Mouse (Mus musculus) retina, postnatal 1 day (tissue): Measurements from ENCODE around the gene Mettl24.
A peak's percentile ranks its signal among the peaks of the same experiment; 100 is the strongest.
"Not testable (repeated sequence)": the region's sequence is repeated elsewhere in the genome, so short reads cannot be mapped to it uniquely, and the experiment has no call there.

Experiments
- DNase-seq: peaks from one replicate; pipeline ENCODE4 v3.0.0-alpha.2; 2012

Mettl24 gene

DNA sequence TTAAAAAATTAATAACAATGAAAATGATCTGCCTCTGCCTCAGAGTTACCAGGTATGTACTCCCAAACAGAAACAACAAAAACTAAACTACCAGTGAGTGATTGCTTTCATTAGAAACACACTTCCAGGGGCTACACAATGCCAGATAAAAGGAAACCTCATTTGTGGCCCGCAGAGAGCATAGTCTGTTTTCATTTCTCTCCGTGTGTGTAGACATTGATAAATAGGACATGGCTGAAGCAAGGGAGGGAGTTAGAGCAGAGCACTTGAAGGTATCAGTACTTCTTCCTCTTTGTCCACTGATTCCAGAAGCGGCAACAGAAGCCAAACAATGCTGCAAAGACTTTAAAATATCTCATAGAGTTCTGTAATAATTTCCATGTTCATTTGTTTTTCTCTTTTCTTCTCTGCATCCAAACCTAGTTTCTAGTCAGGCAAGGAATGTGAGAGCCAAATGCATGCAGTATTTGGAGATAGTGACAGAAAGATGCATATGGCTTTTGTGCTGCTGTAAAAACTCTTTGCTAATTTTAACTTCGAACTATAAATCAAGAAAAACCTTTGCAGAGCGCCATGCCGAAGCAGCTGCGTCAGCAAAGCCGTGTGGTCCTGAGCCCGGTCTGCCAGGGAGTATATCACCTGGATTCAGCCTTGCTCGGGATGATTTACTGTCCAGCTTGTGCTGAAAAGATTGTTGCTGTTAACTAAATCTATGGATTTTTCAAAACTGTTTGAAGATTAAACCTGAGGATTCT lies 67.4 kb downstream of the Mettl24 start:
- no peak for DNase-seq

GRCm38 (mm10) chr10:40751157-40751556 lies 68.1 kb downstream of the Mettl24 start:
- DNase-seq: no peak

DNA sequence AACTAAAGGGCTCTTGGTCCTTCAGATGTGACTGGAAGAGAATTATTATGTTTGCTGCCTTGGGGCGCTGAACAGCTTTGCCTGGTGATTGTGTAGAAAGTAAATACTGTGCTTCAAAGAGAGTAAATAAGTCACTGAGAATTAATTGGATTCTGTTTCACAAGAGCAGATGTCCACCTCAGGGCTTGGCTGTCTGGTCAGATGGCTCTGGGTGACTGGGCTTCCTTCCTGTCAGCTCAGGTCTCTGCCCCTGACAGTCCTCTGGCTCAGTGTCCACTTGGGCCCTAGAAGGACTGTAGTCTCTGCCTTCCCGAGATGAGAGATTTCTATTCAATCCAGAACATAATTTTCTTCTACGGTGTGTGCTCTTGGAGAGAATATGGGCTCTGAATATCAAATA lies 70.0 kb downstream of the Mettl24 start:
- peak; percentile 24 for DNase-seq

GRCm38 (mm10) chr10:40758171-40759010 lies 75.3 kb downstream of the Mettl24 start:
- DNase-seq: no peak

DNA sequence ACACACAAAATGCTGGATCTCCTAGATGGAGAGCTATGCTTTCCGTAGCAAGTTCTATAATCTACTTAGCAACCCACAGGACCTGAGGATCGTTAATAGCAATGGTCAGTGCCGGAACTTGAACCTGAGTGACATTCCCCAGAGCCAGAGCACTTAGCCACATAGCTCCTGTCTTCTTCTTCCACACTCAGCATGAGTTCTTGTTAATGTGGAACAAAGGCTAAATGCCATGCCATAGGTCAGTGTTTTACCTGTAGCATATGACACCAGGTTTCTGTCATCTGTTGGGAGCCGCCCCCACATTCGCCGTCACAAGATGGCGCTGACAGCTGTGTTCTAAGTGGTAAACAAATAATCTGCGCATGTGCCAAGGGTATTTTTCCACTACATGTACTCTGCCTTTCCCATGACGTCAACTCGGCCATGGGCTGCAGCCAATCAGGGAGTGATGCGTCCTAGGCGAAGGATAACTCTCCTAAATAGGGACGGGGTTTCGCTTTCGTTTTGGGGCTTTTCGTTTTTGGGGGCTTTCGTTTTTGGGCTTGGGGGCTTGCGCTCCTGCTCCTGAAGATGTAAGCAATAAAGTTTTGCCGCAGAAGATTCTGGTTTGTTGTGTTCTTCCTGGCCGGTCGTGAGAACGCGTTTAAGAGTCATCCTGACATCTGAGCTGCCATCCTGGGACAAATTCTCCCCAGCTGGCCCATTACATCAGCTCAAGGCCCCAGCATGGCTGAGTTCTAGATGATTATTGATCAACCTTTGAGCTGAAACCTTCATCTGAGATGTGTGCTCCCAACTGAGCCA lies 76.5 kb downstream of the Mettl24 start:
- not testable (repeated sequence) for DNase-seq

- DNase-seq: no peak
Measured at GRCm38 (mm10) chr10:40760195-40761009, 77.3 kb downstream of the Mettl24 start.

GRCm38 (mm10) chr10:40761010-40761752 lies 78.1 kb downstream of the Mettl24 start:
- DNase-seq: no peak

- DNase-seq: no peak
Measured at GRCm38 (mm10) chr10:40762624-40763023, 79.5 kb downstream of the Mettl24 start.

GRCm38 (mm10) chr10:40763084-40763720 lies 80.1 kb downstream of the Mettl24 start:
- no peak for DNase-seq

- DNase-seq: peak; percentile 31
Measured at GRCm38 (mm10) chr10:40772266-40772665, 89.2 kb downstream of the Mettl24 start.

GRCm38 (mm10) chr10:40775151-40775550 lies 92.1 kb downstream of the Mettl24 start:
- DNase-seq: no peak

DNA sequence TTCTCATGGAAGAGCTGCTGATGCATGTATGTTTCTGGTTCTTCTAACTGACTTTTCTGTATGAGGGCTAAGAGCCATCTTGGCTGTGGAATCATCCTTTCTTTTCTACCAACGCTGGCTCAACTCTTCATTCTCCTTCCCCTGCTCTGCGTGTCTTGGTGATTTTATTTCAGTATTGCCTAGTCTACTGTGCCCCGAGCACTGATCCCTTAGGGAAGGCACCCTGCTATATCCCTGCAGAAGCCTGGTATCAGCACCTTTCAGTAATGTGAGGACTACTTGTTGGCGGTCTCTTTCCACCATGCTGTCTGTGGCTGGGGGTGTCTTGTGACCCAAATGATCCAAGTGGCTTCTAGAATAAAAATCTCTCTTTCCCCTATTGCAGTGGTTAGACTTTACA lies 92.6 kb downstream of the Mettl24 start:
- no peak for DNase-seq

GRCm38 (mm10) chr10:40777171-40777570 lies 94.1 kb downstream of the Mettl24 start:
- no peak for DNase-seq

- DNase-seq: no peak
Measured at GRCm38 (mm10) chr10:40778472-40778871, 95.4 kb downstream of the Mettl24 start.

DNA sequence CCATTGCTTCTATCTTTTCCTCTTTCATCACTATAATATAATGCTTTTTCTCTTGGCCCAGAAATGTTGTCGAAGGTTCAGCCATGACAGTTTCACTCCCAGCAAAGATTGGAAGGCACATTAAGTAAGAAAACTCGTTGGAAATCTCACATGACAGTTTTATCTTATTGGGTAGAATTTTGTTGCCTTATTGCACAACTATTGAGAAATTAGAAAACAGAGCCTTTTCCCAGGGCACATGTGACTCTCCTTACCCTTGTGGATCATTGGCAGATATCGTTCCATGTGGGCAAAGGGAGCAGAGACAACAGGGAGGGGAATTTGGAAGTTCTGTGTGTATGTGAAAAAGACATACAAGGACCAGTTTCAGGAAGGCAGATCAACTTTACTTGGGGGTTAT lies 107.3 kb downstream of the Mettl24 start:
- no peak for DNase-seq

DNA sequence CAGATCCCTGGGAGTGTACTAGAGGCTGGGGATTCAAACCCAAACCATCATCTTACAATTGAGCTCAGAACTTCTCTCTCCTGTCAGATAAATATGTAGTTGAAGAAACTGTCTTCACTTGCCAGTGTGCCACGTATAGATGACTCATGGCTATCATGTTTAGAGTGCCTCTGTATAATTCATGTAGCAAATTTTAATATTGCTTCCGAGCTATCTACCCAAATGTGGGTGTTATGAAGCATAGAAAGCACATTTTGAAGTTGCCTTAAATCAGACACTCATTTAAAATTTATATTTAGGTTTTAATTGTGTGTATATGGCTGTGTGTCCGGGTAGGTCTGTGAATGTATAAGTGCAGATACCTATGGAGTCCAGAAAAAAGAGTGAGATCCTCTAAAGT lies 109.0 kb downstream of the Mettl24 start:
- DNase-seq: no peak

DNA sequence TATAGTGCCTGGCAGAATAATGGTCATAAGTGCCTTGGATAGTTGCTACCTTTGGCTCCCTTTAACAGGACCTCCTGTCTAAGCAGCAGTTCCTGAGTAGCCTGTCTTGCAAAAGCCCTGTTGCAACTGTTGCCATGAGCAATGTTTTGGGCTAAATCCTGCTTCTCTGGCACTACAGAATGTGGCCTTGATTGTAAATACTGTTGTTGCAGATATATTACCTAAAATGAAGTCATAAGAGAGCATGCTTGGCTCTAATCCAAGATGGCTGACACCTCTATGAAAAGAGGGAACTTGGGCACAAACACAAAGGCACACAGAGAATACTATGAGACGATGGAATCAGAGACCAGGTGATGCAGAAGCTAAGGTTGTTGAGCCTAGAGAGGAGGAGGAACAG lies 122.1 kb downstream of the Mettl24 start:
- no peak for DNase-seq

GRCm38 (mm10) chr10:40806221-40806620 lies 123.1 kb downstream of the Mettl24 start:
- no peak for DNase-seq

DNA sequence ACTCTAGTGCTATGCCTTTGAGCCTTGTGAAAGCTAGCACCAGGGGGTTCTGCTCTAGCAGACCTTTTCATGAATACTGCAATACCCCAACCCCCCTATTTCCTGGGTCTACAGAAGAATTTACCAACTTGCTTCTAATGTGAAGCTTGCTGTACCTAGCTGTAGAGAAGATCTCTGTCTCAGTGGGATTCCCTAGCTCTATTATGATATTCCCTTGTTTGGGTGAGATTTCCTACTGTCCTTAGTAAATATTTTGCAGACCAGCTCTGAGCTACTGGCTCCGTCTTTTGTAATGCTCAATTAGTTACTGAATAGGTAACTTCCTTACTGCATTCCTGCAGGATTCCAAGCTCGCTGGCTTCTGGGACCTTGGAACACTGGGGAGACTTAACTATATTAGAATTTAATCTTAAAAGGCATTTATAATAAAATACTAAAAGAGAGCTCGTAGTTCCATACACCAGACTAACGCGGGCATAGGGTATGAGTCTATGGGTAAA lies 126.4 kb downstream of the Mettl24 start:
- DNase-seq: not testable (repeated sequence)

- peak; percentile 42 for DNase-seq
Measured at GRCm38 (mm10) chr10:40813627-40814026, 130.5 kb downstream of the Mettl24 start.

DNA sequence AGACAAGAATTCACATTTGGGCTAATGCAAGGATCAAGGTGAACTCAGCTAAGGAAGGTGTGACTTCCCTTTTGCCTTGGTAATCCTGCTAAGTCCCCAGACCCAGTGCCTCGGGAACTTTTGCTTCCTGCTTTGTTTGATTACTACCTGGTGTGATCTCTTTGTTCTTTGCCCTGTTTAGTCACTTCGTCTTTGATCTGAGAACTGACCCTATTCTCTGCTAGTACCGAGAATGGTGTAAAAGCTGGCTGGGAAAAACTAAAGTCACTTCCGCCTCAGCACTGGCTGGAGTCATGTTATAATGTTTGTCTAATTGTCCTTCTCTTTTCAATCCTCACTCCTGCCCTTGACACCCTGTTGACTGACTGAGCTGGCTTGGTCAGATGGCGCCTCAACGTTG lies 133.4 kb downstream of the Mettl24 start:
- no peak for DNase-seq
